Mouse (Mus musculus): ENCODE data around the gene Dmc1.

DNA sequence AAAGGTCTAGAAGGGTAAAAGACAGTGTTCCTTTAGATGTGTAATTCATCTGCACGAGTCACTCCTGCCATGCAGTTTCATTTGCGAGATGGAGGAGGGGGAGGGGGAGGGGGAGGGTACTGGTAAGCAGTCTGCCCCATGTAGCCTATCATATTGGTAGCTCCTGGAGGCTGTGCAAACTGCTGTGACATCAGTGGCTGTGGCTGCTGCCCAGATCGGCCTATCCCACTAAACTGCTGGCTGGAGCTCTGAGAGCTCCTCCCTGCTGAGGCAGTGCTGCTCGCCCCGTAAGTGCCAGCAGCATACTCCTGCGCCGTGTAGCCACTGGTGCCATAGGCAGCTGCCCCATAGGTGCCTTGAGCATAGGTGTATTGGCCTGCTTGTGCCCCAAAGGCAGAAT lies 75.0 kb downstream of the Dmc1 start:
- no peak for TF ChIP-seq CEBPB (IDR thresholded peaks at IDR 0.05; ENCODE audit: low read depth)
- TF ChIP-seq CTCF (IDR thresholded peaks at IDR 0.05; ENCODE audit: control insufficient read depth, insufficient read depth, insufficient read length): no peak

Data from C2C12 (cell line).